Mouse (Mus musculus): Measurements from ENCODE around the gene Aspg. TPM values are rescaled to one million over a fixed set of nuclear protein-coding genes. Genes with fewer than 3 reads are reported as not detected.

The Aspg gene
- polyA plus RNA-seq, 1 experiment: 39.2 TPM

- DNase-seq: no peak
- Histone ChIP-seq H3K36me3 (ENCODE audit: control insufficient read depth, insufficient read depth, low read length) (no peaks in the 10 kb centered on the region), H3K4me3 (ENCODE audit: insufficient read depth, low read depth, low read length) (no peak overlapping the region), H3K4me1 (ENCODE audit: control insufficient read depth, insufficient read depth, low read length) (no peaks in the 10 kb centered on the region), H3K27ac (ENCODE audit: insufficient read depth, low read depth, low read length) (no peak overlapping the region), H3K27me3 (replicated peaks; ENCODE audit: control insufficient read depth, insufficient read depth, low read length) (no peaks in the 10 kb centered on the region)
- WGBS: 59% methylated on average over 12 of the region's 12 CpGs
- no peak for TF ChIP-seq POLR2A (IDR thresholded peaks at IDR 0.05; ENCODE audit: low read depth, low read length)
- no peak for TF ChIP-seq CTCF (conservative IDR thresholded peaks at IDR 0.05; ENCODE audit: insufficient read depth, insufficient read length, low read depth, low read length)
These were observed 17.7 kb upstream of the Aspg start for GRCm38 (mm10) chr12:112088609-112089324.

GRCm38 (mm10) chr12:112091054-112091453 is 15.4 kb upstream of the Aspg start:
- peak; percentile 81 for DNase-seq
- Histone ChIP-seq H3K4me3 (ENCODE audit: insufficient read depth, low read depth, low read length) (no peak overlapping the region), H3K27ac (ENCODE audit: insufficient read depth, low read depth, low read length) (no peak overlapping the region), H3K4me1 (ENCODE audit: control insufficient read depth, insufficient read depth, low read length) (no peaks in the 10 kb centered on the region), H3K27me3 (replicated peaks; ENCODE audit: control insufficient read depth, insufficient read depth, low read length) (no peaks in the 10 kb centered on the region), H3K36me3 (ENCODE audit: control insufficient read depth, insufficient read depth, low read length) (no peaks in the 10 kb centered on the region)
- 5% methylated on average over 12 of the region's 12 CpGs for WGBS
- peak; percentile 99 for TF ChIP-seq CTCF (conservative IDR thresholded peaks at IDR 0.05; ENCODE audit: insufficient read depth, insufficient read length, low read depth, low read length)
- no peak for TF ChIP-seq POLR2A (IDR thresholded peaks at IDR 0.05; ENCODE audit: low read depth, low read length)

- DNase-seq: no peak
- H3K4me1 ChIP-seq (ENCODE audit: control insufficient read depth, insufficient read depth, low read length): no peaks in the 10 kb centered on the region
- no peak overlapping the region for H3K27ac ChIP-seq (ENCODE audit: insufficient read depth, low read depth, low read length)
- H3K36me3 ChIP-seq (ENCODE audit: control insufficient read depth, insufficient read depth, low read length): no peaks in the 10 kb centered on the region
- 89% methylated on average over 8 of the region's 8 CpGs for WGBS
- no peak for TF ChIP-seq CTCF (conservative IDR thresholded peaks at IDR 0.05; ENCODE audit: insufficient read depth, insufficient read length, low read depth, low read length)
- TF ChIP-seq POLR2A (IDR thresholded peaks at IDR 0.05; ENCODE audit: low read depth, low read length): no peak
- no peaks in the 10 kb centered on the region for H3K27me3 ChIP-seq (replicated peaks; ENCODE audit: control insufficient read depth, insufficient read depth, low read length)
- no peak overlapping the region for H3K4me3 ChIP-seq (ENCODE audit: insufficient read depth, low read depth, low read length)
These were observed 12.1 kb upstream of the Aspg start for GRCm38 (mm10) chr12:112094261-112094880.

- Histone ChIP-seq H3K27me3 (replicated peaks; ENCODE audit: control insufficient read depth, insufficient read depth, low read length) (no peaks in the 10 kb centered on the region), H3K4me3 (ENCODE audit: insufficient read depth, low read depth, low read length) (no peak overlapping the region), H3K27ac (ENCODE audit: insufficient read depth, low read depth, low read length) (no peak overlapping the region), H3K36me3 (ENCODE audit: control insufficient read depth, insufficient read depth, low read length) (no peaks in the 10 kb centered on the region), H3K4me1 (ENCODE audit: control insufficient read depth, insufficient read depth, low read length) (no peaks in the 10 kb centered on the region)
- WGBS: 28% methylated on average over 13 of the region's 13 CpGs
- peak; percentile 84 for DNase-seq
- TF ChIP-seq POLR2A (IDR thresholded peaks at IDR 0.05; ENCODE audit: low read depth, low read length) (no peak), CTCF (conservative IDR thresholded peaks at IDR 0.05; ENCODE audit: insufficient read depth, insufficient read length, low read depth, low read length) (no peak)
These were observed 10.3 kb upstream of the Aspg start for GRCm38 (mm10) chr12:112096051-112096732.

- Histone ChIP-seq H3K4me3 (ENCODE audit: insufficient read depth, low read depth, low read length) (no peak overlapping the region), H3K27me3 (replicated peaks; ENCODE audit: control insufficient read depth, insufficient read depth, low read length) (no peaks in the 10 kb centered on the region), H3K36me3 (ENCODE audit: control insufficient read depth, insufficient read depth, low read length) (no peaks in the 10 kb centered on the region), H3K27ac (ENCODE audit: insufficient read depth, low read depth, low read length) (no peak overlapping the region), H3K4me1 (ENCODE audit: control insufficient read depth, insufficient read depth, low read length) (no peaks in the 10 kb centered on the region)
- TF ChIP-seq CTCF (conservative IDR thresholded peaks at IDR 0.05; ENCODE audit: insufficient read depth, insufficient read length, low read depth, low read length) (no peak), POLR2A (IDR thresholded peaks at IDR 0.05; ENCODE audit: low read depth, low read length) (no peak)
- WGBS: 61% methylated on average over 8 of the region's 8 CpGs
- DNase-seq: no peak
These were observed 9.8 kb upstream of the Aspg start for GRCm38 (mm10) chr12:112096733-112097117.

GRCm38 (mm10) chr12:112100106-112100505 is 6.4 kb upstream of the Aspg start:
- Histone ChIP-seq H3K27ac (ENCODE audit: insufficient read depth, low read depth, low read length) (no peak overlapping the region), H3K4me3 (ENCODE audit: insufficient read depth, low read depth, low read length) (no peak overlapping the region), H3K36me3 (ENCODE audit: control insufficient read depth, insufficient read depth, low read length) (no peaks in the 10 kb centered on the region), H3K27me3 (replicated peaks; ENCODE audit: control insufficient read depth, insufficient read depth, low read length) (no peaks in the 10 kb centered on the region), H3K4me1 (ENCODE audit: control insufficient read depth, insufficient read depth, low read length) (no peaks in the 10 kb centered on the region)
- no peak for TF ChIP-seq POLR2A (IDR thresholded peaks at IDR 0.05; ENCODE audit: low read depth, low read length)
- no peak for TF ChIP-seq CTCF (conservative IDR thresholded peaks at IDR 0.05; ENCODE audit: insufficient read depth, insufficient read length, low read depth, low read length)
- no peak for DNase-seq
- 75% methylated on average over 4 of the region's 4 CpGs for WGBS

- DNase-seq: no peak
- Histone ChIP-seq H3K4me3 (ENCODE audit: insufficient read depth, low read depth, low read length) (no peak overlapping the region), H3K36me3 (ENCODE audit: control insufficient read depth, insufficient read depth, low read length) (no peaks in the 10 kb centered on the region), H3K4me1 (ENCODE audit: control insufficient read depth, insufficient read depth, low read length) (no peaks in the 10 kb centered on the region), H3K27me3 (replicated peaks; ENCODE audit: control insufficient read depth, insufficient read depth, low read length) (no peaks in the 10 kb centered on the region), H3K27ac (ENCODE audit: insufficient read depth, low read depth, low read length) (no peak overlapping the region)
- TF ChIP-seq CTCF (conservative IDR thresholded peaks at IDR 0.05; ENCODE audit: insufficient read depth, insufficient read length, low read depth, low read length) (no peak; the same call in 1 of the 2 replicates), POLR2A (IDR thresholded peaks at IDR 0.05; ENCODE audit: low read depth, low read length) (no peak)
- WGBS: 66% methylated on average over 4 of the region's 4 CpGs
These were observed 5.4 kb upstream of the Aspg start for GRCm38 (mm10) chr12:112101045-112101444.
